Mouse (Mus musculus): ENCODE data around the gene Fry. TPM values are rescaled to one million over a fixed set of nuclear protein-coding genes. Genes with fewer than 3 reads are reported as not detected.

Fry gene
- polyA plus RNA-seq, 1 experiment from 2014 or later = 18.2 TPM

DNA sequence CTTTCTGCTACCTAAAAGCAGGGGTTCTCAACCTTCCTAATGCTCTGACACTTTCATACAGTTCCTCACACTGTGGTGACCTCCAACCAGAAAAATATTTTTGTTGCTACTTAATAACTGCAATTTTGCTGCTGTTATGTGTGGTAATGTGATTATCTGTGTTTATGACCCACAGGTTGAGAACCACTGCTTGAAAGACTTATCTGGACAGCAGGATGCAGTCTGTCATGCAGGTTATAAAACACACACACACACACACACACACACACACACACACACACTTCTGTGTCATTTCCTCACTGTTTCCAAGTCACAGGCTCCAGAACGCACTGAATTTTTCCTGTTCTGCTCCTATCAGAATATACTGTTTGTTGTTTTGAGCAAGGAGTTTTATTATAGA is 395.6 kb downstream of the Fry start:
- Histone ChIP-seq H3K4me2 (no peak overlapping the region), H3K9ac (no peak overlapping the region), H3K4me1 (no peaks in the 10 kb centered on the region), H3K36me3 (replicated peaks) (no peaks in the 10 kb centered on the region), H3K27me3 (0 out of 2 replicates have a peak, but pooled peaks cover 5% of the 10 kb centered on the region), H3K4me3 (replicated peaks) (no peak overlapping the region), H3K9me3 (no peaks in the 10 kb centered on the region), H3K27ac (no peak overlapping the region)
- ATAC-seq (ENCODE audit: low FRiP score) = no peak
- WGBS = 91% methylated on average over 1 of the region's 1 CpGs

DNA sequence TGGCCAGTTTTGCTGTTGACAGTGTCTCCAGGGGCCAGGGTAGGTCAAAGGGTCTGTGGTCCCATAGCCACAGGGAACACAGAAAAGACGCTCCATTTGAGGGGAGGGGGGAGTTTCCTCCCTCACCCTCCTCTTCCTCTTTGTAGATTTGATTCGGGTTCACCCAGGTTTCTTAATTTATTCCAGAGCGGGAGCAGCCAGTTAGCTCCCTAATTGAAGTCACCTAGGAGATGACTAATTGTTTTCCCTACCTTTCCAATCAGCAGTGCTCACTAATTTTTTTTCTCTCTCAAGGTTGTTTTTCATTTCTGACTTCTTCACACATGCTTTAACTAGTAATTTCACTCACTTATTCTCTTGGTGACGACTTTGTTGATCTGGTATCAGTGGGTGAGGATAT is 399.6 kb downstream of the Fry start, which contains the start of gene Zar1l:
Gene Zar1l, minus strand, starts transcription at position 101 of the 400 bp plus-strand sequence.
- no peak for ATAC-seq (ENCODE audit: low FRiP score)

DNA sequence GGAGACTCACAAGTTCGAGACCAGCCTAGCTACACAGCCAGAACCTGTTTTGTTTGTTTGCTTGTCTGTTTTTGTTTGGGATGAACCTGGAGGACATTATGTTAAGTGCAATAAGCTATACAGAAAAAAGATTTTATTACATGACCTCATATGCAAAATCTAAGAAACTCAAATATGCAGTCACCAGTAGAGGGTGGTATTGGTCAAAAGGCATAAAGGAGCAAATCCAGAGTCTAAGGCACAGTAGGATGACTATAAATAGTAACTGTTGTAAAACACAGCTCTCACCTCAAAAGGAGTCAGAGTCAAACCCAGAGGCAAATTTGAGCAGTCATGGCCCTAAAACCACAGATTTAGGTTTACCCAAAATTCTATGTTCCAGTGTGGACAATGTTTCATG is 401.1 kb downstream of the Fry start:
- H3K27ac ChIP-seq = no peak overlapping the region
- no peak overlapping the region for H3K4me2 ChIP-seq
- ATAC-seq (ENCODE audit: low FRiP score) = no peak
- no peak overlapping the region for H3K9ac ChIP-seq
- peaks cover 15% of the 10 kb centered on the region for H3K4me1 ChIP-seq
- H3K36me3 ChIP-seq (replicated peaks) = no peaks in the 10 kb centered on the region
- H3K4me3 ChIP-seq (replicated peaks) = no peak overlapping the region
- 86% methylated on average over 1 of the region's 1 CpGs for WGBS
- H3K9me3 ChIP-seq = no peaks in the 10 kb centered on the region
- H3K27me3 ChIP-seq = 0 out of 2 replicates have a peak, but pooled peaks cover 5% of the 10 kb centered on the region

More for the DNA sequence above, 399.6 kb downstream of the Fry start, which contains the start of gene Zar1l:
- H3K4me1 ChIP-seq = peaks cover 8% of the 10 kb centered on the region
- H3K4me2 ChIP-seq = no peak within 1 kb of the TSS
- H3K9ac ChIP-seq = no peak within 1 kb of the TSS
- 57% methylated on average over 4 of the region's 4 CpGs for WGBS
- H3K9me3 ChIP-seq = no peaks in the 10 kb centered on the region
- no peak within 1 kb of the TSS for H3K4me3 ChIP-seq (replicated peaks)
- H3K36me3 ChIP-seq (replicated peaks) = no peaks in the 10 kb centered on the region
- 0 out of 2 replicates have a peak, but pooled peaks cover 5% of the 10 kb centered on the region for H3K27me3 ChIP-seq
- no peak within 1 kb of the TSS for H3K27ac ChIP-seq

DNA sequence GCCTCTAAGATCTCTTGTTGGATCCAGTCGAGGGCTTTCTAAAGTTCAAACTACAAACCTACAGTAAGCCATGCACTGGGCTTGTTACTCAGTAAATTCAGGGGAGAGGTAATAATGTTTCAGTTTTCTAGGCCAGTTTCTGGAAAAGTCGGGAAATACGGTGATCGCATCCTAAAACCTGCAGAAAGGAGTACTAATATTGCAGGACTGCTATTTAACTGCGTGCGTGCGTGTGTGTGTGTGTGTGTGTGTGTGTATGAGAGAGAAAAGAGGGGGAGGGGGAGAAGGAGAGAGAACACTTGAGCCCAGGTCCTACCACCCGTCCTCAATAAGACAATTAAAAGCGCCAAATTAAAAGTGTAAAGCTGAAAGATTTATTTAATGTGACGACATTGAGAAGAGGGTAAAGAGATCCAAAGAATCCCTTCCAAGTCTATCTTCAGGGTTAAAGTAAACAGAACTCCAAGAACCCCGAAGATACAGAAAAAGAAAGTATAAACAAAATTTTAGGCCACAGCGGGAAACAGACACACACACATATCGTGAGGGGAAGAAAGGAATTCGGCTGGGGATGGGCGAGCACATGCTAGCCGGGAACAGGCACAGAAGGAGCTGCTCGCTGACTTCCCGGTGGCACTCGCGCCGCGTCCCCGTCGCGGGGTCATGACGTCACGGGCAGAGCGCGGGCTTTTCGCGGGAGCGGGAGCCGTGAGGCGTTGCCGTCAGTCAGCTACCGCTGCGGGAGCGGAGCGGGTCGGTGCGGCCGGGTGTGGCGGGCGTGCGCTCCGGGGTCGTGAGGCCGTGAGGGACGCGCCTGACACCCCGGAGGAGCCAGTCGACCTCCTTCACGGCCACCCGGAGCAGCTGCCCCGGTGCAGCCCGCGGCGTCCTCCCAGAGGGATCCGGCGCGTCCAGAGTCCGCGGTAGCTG is 403.8 kb downstream of the Fry start, which contains the start of gene Brca2:
Gene Brca2, plus strand, starts transcription at position 694 of the 930 bp plus-strand sequence.
- Histone ChIP-seq H3K27ac (peak within 1 kb of the TSS; percentile 71), H3K4me2 (peak within 1 kb of the TSS; percentile 66), H3K9me3 (no peaks in the 10 kb centered on the region), H3K9ac (peak within 1 kb of the TSS; percentile 84), H3K4me3 (replicated peaks) (peak within 1 kb of the TSS; percentile 81), H3K36me3 (replicated peaks) (no peaks in the 10 kb centered on the region; the same call in 1 of the 2 replicates), H3K27me3 (0 out of 2 replicates have a peak, but pooled peaks cover 5% of the 10 kb centered on the region), H3K4me1 (peaks cover 15% of the 10 kb centered on the region)
- ATAC-seq (ENCODE audit: low FRiP score) = peak; percentile 97
- WGBS = 6% methylated on average over 61 of the region's 63 CpGs

DNA sequence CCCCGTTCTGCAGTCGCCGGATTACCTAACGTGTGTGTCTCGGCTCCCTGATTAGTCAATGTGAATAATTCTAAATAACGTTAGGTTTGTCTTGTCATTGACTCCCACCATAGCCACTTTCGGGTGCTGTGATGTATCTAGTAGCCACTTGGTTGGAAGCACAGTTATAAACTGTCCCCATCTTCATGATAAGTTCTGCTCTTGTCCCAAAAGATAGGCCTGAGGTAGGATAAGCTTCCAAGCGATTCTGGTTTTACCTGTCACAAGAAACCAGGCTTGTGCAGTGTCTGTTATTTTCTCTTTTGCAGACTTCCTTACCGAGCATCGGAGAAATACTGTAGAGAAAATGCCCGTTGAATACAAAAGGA is 404.4 kb downstream of the Fry start:
- Histone ChIP-seq H3K36me3 (replicated peaks) (no peaks in the 10 kb centered on the region; the same call in 1 of the 2 replicates), H3K4me2 (peak overlapping the region; percentile 66), H3K27ac (peak overlapping the region; percentile 71), H3K27me3 (no peaks in the 10 kb centered on the region), H3K4me1 (peaks cover 15% of the 10 kb centered on the region), H3K9me3 (no peaks in the 10 kb centered on the region), H3K9ac (peak overlapping the region; percentile 84), H3K4me3 (replicated peaks) (peak overlapping the region; percentile 81)
- no peak for ATAC-seq (ENCODE audit: low FRiP score)
- WGBS = 12% methylated on average over 11 of the region's 11 CpGs

DNA sequence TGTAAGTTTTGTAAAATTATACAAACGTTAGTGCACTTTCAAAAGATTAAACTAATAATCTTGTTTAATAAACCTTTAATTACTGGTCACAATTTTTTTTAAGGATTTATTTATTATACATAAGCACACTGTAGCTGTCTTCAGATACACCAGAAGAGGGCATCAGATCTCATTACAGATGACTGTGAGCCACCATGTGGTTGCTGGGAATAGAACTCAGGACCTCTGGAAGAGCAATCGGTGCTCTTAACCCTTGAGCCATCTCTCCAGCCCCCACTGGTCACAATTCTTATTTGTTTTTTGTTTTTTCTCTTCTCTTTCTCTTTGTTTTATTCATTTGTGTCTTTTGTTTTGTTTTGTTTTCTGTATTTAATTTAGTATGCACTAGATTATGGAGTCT is 406.8 kb downstream of the Fry start:
- WGBS = 88% methylated on average over 2 of the region's 2 CpGs
- no peaks in the 10 kb centered on the region for H3K9me3 ChIP-seq
- H3K4me2 ChIP-seq = no peak overlapping the region
- peaks cover 15% of the 10 kb centered on the region for H3K4me1 ChIP-seq
- H3K27me3 ChIP-seq = no peaks in the 10 kb centered on the region
- no peak overlapping the region for H3K4me3 ChIP-seq (replicated peaks)
- no peak overlapping the region for H3K9ac ChIP-seq
- no peak overlapping the region for H3K27ac ChIP-seq
- ATAC-seq (ENCODE audit: low FRiP score) = no peak
- peaks cover 5% of the 10 kb centered on the region; the same call in 1 of the 2 replicates for H3K36me3 ChIP-seq (replicated peaks)

DNA sequence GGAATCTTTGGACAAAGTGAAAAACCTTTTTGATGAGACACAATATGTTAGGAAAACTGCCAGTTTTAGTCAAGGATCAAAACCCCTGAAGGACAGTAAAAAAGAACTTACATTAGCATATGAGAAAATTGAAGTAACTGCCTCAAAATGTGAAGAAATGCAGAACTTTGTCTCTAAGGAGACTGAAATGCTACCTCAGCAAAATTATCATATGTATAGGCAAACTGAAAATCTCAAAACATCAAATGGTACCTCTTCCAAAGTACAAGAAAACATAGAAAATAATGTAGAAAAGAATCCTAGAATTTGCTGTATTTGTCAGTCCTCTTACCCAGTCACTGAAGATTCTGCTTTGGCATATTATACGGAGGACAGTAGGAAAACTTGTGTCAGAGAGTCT is 422.9 kb downstream of the Fry start:
- peaks cover 47% of the 10 kb centered on the region for H3K36me3 ChIP-seq (replicated peaks)
- ATAC-seq (ENCODE audit: low FRiP score) = no peak

DNA sequence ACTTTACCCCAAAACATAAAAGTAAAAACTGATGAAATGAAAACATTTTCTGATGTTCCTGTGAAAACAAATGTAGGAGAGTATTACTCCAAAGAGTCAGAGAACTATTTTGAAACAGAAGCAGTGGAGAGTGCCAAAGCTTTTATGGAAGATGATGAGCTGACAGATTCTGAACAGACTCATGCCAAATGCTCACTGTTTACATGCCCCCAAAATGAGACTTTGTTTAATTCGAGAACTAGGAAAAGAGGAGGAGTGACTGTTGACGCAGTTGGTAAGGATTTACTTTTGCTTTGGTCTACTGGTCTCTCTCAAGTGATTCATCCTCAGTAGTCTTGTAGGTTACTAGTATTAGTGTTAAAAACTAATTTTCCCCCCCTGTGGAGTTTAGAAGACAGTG is 424.7 kb downstream of the Fry start:
- no peak for ATAC-seq (ENCODE audit: low FRiP score)
- Histone ChIP-seq H3K4me3 (replicated peaks) (no peak overlapping the region), H3K27me3 (no peaks in the 10 kb centered on the region), H3K9me3 (no peaks in the 10 kb centered on the region), H3K27ac (no peak overlapping the region), H3K36me3 (replicated peaks) (peaks cover 33% of the 10 kb centered on the region), H3K4me1 (no peaks in the 10 kb centered on the region), H3K9ac (no peak overlapping the region), H3K4me2 (no peak overlapping the region)
- 89% methylated on average over 2 of the region's 2 CpGs for WGBS

More for the DNA sequence above, 422.9 kb downstream of the Fry start:
- Histone ChIP-seq H3K27ac (no peak overlapping the region), H3K9me3 (no peaks in the 10 kb centered on the region), H3K4me3 (replicated peaks) (no peak overlapping the region), H3K9ac (no peak overlapping the region), H3K4me2 (no peak overlapping the region), H3K4me1 (no peaks in the 10 kb centered on the region), H3K27me3 (no peaks in the 10 kb centered on the region)
- WGBS = 98% methylated on average over 1 of the region's 1 CpGs

Other genes with a start within 250 kb of the Fry start
- 0.22 and 0.47 TPM in 2 replicates for gene Rxfp2, start 100.0 kb upstream of the Fry start, polyA plus RNA-seq (2016; fragmentation: Nextera tagmentation; extraction: Ambion mirVana)